Mouse (Mus musculus) spleen, postnatal 4 days (tissue): ENCODE results near the gene Vwce.

ENCODE experiments used
- DNase-seq, 2 experiments: peaks; one replicate each; pipeline ENCODE4 v3.0.0; 2022; ENCODE audit warnings: low spot score in 2 of 2

Vwce gene

GRCm38 (mm10) chr19:10634106-10634871 lies at the start of gene Vwce:
Gene Vwce, plus strand, starts transcription at chr19:10634213.
- DNase-seq = peak; percentile 69 to 81

- peak; percentile 46 to 70 for DNase-seq
Observed at GRCm38 (mm10) chr19:10585112-10585511, 48.9 kb upstream of the Vwce start.

- no peak for DNase-seq
Observed at GRCm38 (mm10) chr19:10587231-10587630, 46.8 kb upstream of the Vwce start.

GRCm38 (mm10) chr19:10589127-10589857 lies 44.7 kb upstream of the Vwce start:
- no peak for DNase-seq

- no peak for DNase-seq
Observed at GRCm38 (mm10) chr19:10590301-10590700, 43.7 kb upstream of the Vwce start.

- no peak for DNase-seq
Observed at GRCm38 (mm10) chr19:10591659-10592377, 42.2 kb upstream of the Vwce start.

- peak; percentile 59 to 74 for DNase-seq
Observed at GRCm38 (mm10) chr19:10598188-10598587, 35.8 kb upstream of the Vwce start.

GRCm38 (mm10) chr19:10599648-10600047 lies 34.4 kb upstream of the Vwce start:
- DNase-seq = no peak

- no peak for DNase-seq
Observed at GRCm38 (mm10) chr19:10602247-10602769, 31.7 kb upstream of the Vwce start.

- peak; percentile 83 to 94 for DNase-seq
Observed at GRCm38 (mm10) chr19:10602787-10603186, 31.2 kb upstream of the Vwce start.

GRCm38 (mm10) chr19:10603660-10604523 lies 30.1 kb upstream of the Vwce start:
- DNase-seq = no peak

- no peak for DNase-seq
Observed at GRCm38 (mm10) chr19:10604534-10604933, 29.5 kb upstream of the Vwce start.

GRCm38 (mm10) chr19:10605293-10605900 lies 28.6 kb upstream of the Vwce start, which contains the start of the genes Ddb1 and Tkfc:
Gene Ddb1, plus strand, starts transcription at chr19:10605327.
Gene Tkfc, minus strand, starts transcription at chr19:10605654.
- peak; percentile 99 to 100 for DNase-seq

GRCm38 (mm10) chr19:10605901-10606622 lies 28.0 kb upstream of the Vwce start:
- DNase-seq = no peak

GRCm38 (mm10) chr19:10608573-10609240 lies 25.3 kb upstream of the Vwce start:
- DNase-seq = no peak

- peak; percentile 63 to 75 for DNase-seq
Observed at GRCm38 (mm10) chr19:10634872-10635318, 882 bp downstream of the Vwce start.

GRCm38 (mm10) chr19:10637840-10638239 lies 3.8 kb downstream of the Vwce start:
- peak in 1 of 2 experiments; percentile 55 for DNase-seq

- DNase-seq = no peak
Observed at GRCm38 (mm10) chr19:10640080-10640479, 6.1 kb downstream of the Vwce start.
